Mouse (Mus musculus) CD4-positive naive resting alpha-beta T cell, adult 76 days (primary cell): ENCODE data around the gene Josd2. TPM values are rescaled to one million over a fixed set of nuclear protein-coding genes. Genes with fewer than 3 reads are reported as not detected.

Experiments
- total RNA-seq: library from RNA; stranded (reverse); gene quantifications from one replicate; pipeline ENCODE4 v1.2.4, GENCODE M21; 2023

Gene Josd2
- total RNA-seq, result 47.6 TPM

DNA sequence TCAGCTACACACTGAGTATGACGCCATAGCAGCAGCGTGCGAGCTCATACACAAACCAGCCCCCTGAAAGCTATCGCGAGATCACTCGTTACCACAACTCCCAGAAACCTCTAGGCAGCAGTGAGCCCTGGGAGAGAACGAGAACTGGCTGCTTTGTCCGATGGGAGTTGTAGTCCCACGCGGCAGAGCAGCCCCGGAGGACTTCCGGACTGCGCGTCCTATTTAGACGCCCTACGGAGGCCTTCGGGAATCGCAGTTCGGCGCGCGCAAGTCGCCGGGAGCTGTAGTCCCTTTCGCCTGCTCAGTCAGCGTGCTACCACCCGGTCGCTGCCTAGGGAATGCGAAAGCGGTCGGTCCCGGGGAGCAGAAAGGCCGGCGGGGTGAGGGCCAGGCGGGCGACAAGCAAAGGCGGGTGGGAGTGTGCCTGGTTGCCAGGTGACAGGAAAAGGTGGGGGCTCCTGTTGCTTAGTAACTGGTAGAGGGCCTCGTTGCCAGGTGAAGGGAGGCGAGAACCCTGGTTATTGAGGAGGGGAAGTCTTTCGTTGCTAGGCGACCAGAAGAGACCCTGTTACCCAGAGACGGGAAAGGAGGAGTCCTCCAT lies at the start of gene Josd2:
Josd2 (plus strand) TSS at position 170 of the 601 bp plus-strand sequence.

DNA sequence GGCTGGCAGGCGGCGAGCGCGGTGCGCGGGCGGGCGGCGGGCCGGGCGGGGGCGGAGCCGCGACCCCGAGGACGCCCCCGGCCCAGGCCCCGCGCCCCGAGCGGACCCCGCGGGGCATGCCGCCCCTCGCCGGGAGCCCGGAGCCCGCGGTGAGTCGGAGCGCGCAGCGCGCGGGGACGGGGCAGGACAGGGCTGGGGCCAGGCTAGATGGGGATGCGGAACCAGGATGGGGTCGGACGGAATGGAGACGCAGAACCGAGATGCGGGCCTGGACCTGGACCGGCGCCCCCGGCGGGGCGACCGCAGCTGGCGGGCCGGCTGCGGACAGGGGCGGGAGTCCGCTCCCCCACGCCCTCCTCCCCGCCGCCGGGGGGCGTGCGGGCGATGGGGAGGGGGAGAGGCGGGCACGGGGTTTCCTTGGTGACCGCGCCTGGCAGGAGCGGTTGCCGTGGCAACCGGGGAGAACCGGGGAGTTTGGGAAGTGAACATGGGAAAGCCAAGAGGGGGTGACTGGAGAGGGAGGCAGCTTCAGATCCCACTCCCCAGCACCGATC lies 38.7 kb upstream of the Josd2 start, which contains the start of gene Lrrc4b:
Lrrc4b (plus strand) TSS at position 51 of the 554 bp plus-strand sequence.

DNA sequence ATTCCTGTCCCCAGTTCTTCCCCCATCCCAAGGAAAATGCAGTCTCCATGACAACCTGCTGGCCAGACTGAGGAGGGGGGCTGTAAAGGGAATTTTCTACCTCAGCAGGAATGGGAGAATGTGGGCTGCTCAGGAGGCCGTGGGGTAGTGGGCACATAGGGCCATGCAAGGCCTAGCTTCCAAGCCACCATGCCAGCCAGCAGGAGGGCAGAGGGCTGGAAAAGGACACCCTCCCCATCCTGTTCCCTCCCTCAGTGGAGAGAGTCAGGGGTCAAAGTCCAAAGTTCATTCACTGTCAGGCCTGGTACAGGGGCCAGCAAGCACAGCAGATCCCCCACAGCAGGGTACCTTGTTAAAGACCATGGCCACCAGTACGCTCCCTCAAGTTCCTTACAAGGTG lies 2.7 kb upstream of the Josd2 start, which contains the start of gene Aspdh:
Aspdh (plus strand) TSS at position 281 of the 400 bp plus-strand sequence.

DNA sequence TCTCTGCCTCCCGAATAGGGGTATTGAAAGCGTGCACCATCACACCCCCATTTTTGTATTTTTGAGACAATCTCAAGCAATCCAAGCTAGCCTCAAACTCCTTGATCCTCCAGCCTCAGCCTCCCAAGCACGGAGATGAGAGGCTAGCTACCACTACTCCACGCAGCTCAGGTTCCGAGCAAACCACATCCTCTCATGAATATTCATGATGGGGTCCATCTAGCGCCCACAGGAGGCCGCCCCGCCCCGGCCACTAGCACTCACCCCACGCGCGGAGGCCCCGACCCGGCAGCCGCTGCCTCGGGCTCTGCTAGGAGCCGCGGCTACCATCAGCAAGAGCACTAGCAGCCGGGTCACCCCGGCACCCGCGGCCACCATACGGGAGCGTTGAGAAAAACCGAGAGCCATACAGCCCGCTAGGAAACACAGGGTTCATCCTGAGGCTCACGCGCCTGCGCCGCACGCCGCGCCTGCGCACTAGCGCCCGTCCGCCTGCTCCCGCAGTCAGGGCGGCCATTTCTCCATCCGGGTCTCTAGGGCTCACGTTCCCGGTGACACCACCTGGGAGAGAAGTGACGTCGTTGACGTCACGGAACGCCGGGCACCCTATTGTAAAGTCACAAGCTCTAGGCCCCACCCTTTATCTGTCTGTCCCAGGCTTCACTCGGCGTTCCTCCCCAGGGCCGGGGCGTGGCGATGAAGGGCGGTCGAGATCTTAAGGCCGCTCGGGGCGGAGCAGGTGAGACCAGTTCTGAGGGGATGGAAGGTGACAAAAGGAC lies 28.4 kb downstream of the Josd2 start, which contains the start of the genes Emc10 and Fam71e1:
Emc10 (minus strand) TSS at position 538 of the 779 bp plus-strand sequence.
Fam71e1 (plus strand) TSS at position 590 of the 779 bp plus-strand sequence.

Other genes with a start within 250 kb of the Josd2 start
- gene Klk1, start 242.6 kb upstream of the Josd2 start, total RNA-seq, result 0.82 TPM
- not detected for gene Gm36864, start 231.8 kb upstream of the Josd2 start, total RNA-seq
- 3.3 TPM for gene 1700028J19Rik, start 221.3 kb upstream of the Josd2 start, total RNA-seq
- gene 2410002F23Rik, start 221.3 kb upstream of the Josd2 start, total RNA-seq, result 214 TPM
- not detected for gene Acp4, start 210.6 kb upstream of the Josd2 start, total RNA-seq
- gene Gm15517, start 206.5 kb upstream of the Josd2 start, total RNA-seq, result not detected
- gene Clec11a, start 161.1 kb upstream of the Josd2 start, total RNA-seq, result 0.67 TPM
- 3.0 TPM for gene Shank1, start 157.7 kb upstream of the Josd2 start, total RNA-seq
- not detected for gene Syt3, start 83.9 kb upstream of the Josd2 start, total RNA-seq
- not detected for gene 1700008O03Rik, start 82.2 kb upstream of the Josd2 start, total RNA-seq
- not detected for gene Lrrc4b, start 39.0 kb upstream of the Josd2 start, total RNA-seq
- gene Aspdh, start 2.6 kb upstream of the Josd2 start, total RNA-seq, result not detected
- gene Emc10, start 28.5 kb downstream of the Josd2 start, total RNA-seq, result 80.4 TPM
- gene Fam71e1, start 28.6 kb downstream of the Josd2 start, total RNA-seq, result 6.6 TPM
- 1.7 TPM for gene Mybpc2, start 56.7 kb downstream of the Josd2 start, total RNA-seq
- 25.1 TPM for gene Spib, start 64.1 kb downstream of the Josd2 start, total RNA-seq
- 41.4 TPM for gene Pold1, start 80.9 kb downstream of the Josd2 start, total RNA-seq
- gene Nr1h2, start 86.0 kb downstream of the Josd2 start, total RNA-seq, result 291 TPM
- 38.9 TPM for gene Napsa, start 104.4 kb downstream of the Josd2 start, total RNA-seq
- gene Kcnc3, start 122.7 kb downstream of the Josd2 start, total RNA-seq, result 1.00 TPM
- gene Myh14, start 202.9 kb downstream of the Josd2 start, total RNA-seq, result not detected
- not detected for gene Izumo2, start 240.8 kb downstream of the Josd2 start, total RNA-seq